Mouse (Mus musculus) heart, embryonic 14.5 days (tissue): ENCODE measurements around the gene Cd81. TPM values are rescaled to one million over a fixed set of nuclear protein-coding genes. Genes with fewer than 3 reads are reported as not detected.
A peak's percentile ranks its signal among the peaks of the same experiment; 100 is the strongest.

Source experiments
- ATAC-seq: fragments of 200-750 bp; cut with Nextera tagmentation; 2 replicates; pipeline ENCODE4 v1.8.0; 2017; ENCODE audit warnings: low read depth, moderate TSS enrichment; ENCODE audit not compliant: insufficient number of reproducible peaks, insufficient read depth, low FRiP score
- H3K27ac ChIP-seq, 2 experiments: fragments of 200-500 bp in 1 of 2; fragments of 300-500 bp in 1 of 2; sonication (generic) in 1 of 2; replicated peaks in 1 of 2; 2 replicates each; pipeline ENCODE4 v1.5.1; 2012 to 2014; ENCODE audit warnings: low read depth in 2 of 2, low read length in 2 of 2, control low read depth in 1 of 2, mild to moderate bottlenecking in 1 of 2, mixed read lengths in 1 of 2; ENCODE audit not compliant: control insufficient read depth in 1 of 2, insufficient read depth in 1 of 2
- H3K27me3 ChIP-seq: fragments of 300-500 bp; sonication (generic); 2 replicates; pipeline ENCODE4 v1.6.1; 2014; ENCODE audit warnings: mild to moderate bottlenecking, low read length, control low read depth; ENCODE audit not compliant: control insufficient read depth, insufficient read depth
- H3K36me3 ChIP-seq: fragments of 300-500 bp; sonication (generic); 2 replicates; pipeline ENCODE4 v1.6.1; 2014; ENCODE audit warnings: mild to moderate bottlenecking, control low read depth, low read length, mixed read lengths; ENCODE audit not compliant: control insufficient read depth, insufficient read depth
- H3K4me1 ChIP-seq, 2 experiments: fragments of 200-500 bp in 1 of 2; fragments of 300-500 bp in 1 of 2; sonication (generic) in 1 of 2; 2 replicates each; pipeline ENCODE4 v1.6.1; 2012 to 2014; ENCODE audit warnings: low read length in 2 of 2, control low read depth in 1 of 2, mixed read lengths in 1 of 2; ENCODE audit not compliant: control insufficient read depth in 2 of 2, insufficient read depth in 2 of 2
- H3K4me2 ChIP-seq: fragments of 300-500 bp; sonication (generic); 2 replicates; pipeline ENCODE4 v1.6.1; 2014; ENCODE audit warnings: mild to moderate bottlenecking, low read length
- H3K4me3 ChIP-seq, 2 experiments: fragments of 200-500 bp in 1 of 2; fragments of 300-500 bp in 1 of 2; sonication (generic) in 1 of 2; 2 replicates each; pipeline ENCODE4 v1.5.1; 2012 to 2014; ENCODE audit warnings: low read length in 2 of 2, mild to moderate bottlenecking in 2 of 2, control low read depth in 1 of 2, low read depth in 1 of 2, moderate library complexity in 1 of 2; ENCODE audit not compliant: control insufficient read depth in 1 of 2, insufficient read depth in 1 of 2
- H3K9ac ChIP-seq: fragments of 300-500 bp; sonication (generic); 2 replicates; pipeline ENCODE4 v1.6.1; 2014; ENCODE audit warnings: mild to moderate bottlenecking, low read length
- H3K9me3 ChIP-seq: fragments of 300-500 bp; sonication (generic); 2 replicates; pipeline ENCODE4 v1.6.1; 2016; ENCODE audit warnings: low read length, control low read depth; ENCODE audit not compliant: control insufficient read depth
- WGBS: fragments of 180-500 bp; shearing (Covaris S2); extraction: QIAGEN DNeasy Blood & Tissue Kit; methylation state at CpG from one replicate; pipeline ENCODE4 v1.1.7; 2014; 5-methylcytosine and 5-hydroxymethylcytosine counted together
- polyA plus RNA-seq: library from polyadenylated mRNA; unstranded; fragments of >200 nt; fragmentation: Nextera tagmentation; extraction: Ambion mirVana; gene quantifications from 2 replicates; pipeline ENCODE4 v1.2.1, GENCODE M21; 2014

Gene Cd81
- polyA plus RNA-seq, 1 experiment from 2014 or later = 947 TPM

GRCm38 (mm10) chr7:143077351-143077750 is 24.8 kb downstream of the Cd81 start:
- no peaks in the 10 kb centered on the region for H3K4me1 ChIP-seq
- no peak overlapping the region for H3K4me2 ChIP-seq
- H3K4me3 ChIP-seq = no peak overlapping the region
- H3K9me3 ChIP-seq = no peaks in the 10 kb centered on the region
- no peak overlapping the region for H3K9ac ChIP-seq
- H3K27me3 ChIP-seq = no peaks in the 10 kb centered on the region
- H3K27ac ChIP-seq = no peak overlapping the region
- no peak for ATAC-seq
- 87% methylated on average over 2 of the region's 2 CpGs for WGBS
- H3K36me3 ChIP-seq = no peaks in the 10 kb centered on the region

- Histone ChIP-seq H3K9ac (no peak overlapping the region), H3K4me2 (no peak overlapping the region), H3K4me3 (no peak overlapping the region), H3K9me3 (no peaks in the 10 kb centered on the region), H3K36me3 (no peaks in the 10 kb centered on the region), H3K27me3 (peaks cover 4% of the 10 kb centered on the region; the same call in 1 of the 2 replicates), H3K27ac (no peak overlapping the region), H3K4me1 (peaks cover 4 to 6% of the 10 kb centered on the region in 2 experiments)
- 54% methylated on average over 6 of the region's 6 CpGs for WGBS
- no peak for ATAC-seq
Observed at GRCm38 (mm10) chr7:143082024-143082423, 29.5 kb downstream of the Cd81 start.

DNA sequence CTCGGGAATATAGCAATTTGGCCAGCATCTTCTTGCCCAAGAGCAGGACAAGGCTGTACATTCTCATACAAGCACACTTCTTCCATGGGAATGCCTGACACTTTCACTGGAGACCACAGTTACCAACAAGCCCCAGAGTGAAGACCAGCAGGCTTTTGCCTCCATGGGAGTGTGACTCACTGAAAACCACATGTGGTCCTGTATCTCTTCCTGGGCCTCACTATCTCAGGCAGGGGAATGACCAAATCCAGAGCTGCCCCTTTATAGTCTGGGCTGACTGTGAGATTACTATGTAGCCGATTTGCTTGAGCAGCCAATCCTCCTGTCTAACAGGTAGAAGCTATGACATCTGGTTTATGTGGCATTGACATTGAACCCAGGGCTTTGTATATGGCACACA is 31.2 kb downstream of the Cd81 start:
- Histone ChIP-seq H3K27ac (no peak overlapping the region), H3K27me3 (peaks cover 4% of the 10 kb centered on the region; the same call in 1 of the 2 replicates), H3K4me2 (no peak overlapping the region), H3K9ac (no peak overlapping the region), H3K9me3 (no peaks in the 10 kb centered on the region), H3K36me3 (no peaks in the 10 kb centered on the region), H3K4me1 (peaks cover 4 to 9% of the 10 kb centered on the region in 2 experiments), H3K4me3 (no peak overlapping the region)
- 58% methylated on average over 2 of the region's 2 CpGs for WGBS
- ATAC-seq = no peak

DNA sequence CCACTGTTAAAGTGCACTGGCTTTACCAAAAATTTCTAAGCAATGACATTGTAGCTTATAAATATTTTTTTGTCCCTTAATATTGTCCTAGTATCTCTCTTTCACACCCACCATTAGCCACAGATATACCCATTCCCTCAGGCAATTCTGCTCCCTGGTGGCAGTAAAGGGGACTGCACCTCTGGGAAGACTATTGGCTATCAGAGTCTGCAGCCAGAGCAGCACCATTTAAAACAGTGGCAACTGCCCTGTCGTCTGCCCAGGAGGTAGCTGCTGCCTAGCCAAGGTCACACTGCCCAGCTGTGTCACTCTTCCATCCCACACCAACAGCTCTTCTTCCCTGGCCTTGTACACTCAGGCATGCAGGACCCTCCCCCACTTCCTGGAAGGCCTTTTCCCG is 33.8 kb downstream of the Cd81 start:
- 44% methylated on average over 2 of the region's 2 CpGs for WGBS
- no peak for ATAC-seq
- H3K4me1 ChIP-seq = peaks cover 4 to 9% of the 10 kb centered on the region in 2 experiments
- no peaks in the 10 kb centered on the region for H3K9me3 ChIP-seq
- H3K9ac ChIP-seq = peak overlapping the region; percentile 52
- peak overlapping the region in 1 of 2 experiments; percentile 2; a peak in 1 of 4 replicates for H3K4me3 ChIP-seq
- H3K27me3 ChIP-seq = peaks cover 4% of the 10 kb centered on the region; the same call in 1 of the 2 replicates
- H3K27ac ChIP-seq = peak overlapping the region in 1 of 2 experiments; percentile 51; a peak in 3 of 4 replicates
- peak overlapping the region; percentile 35 for H3K4me2 ChIP-seq
- no peaks in the 10 kb centered on the region for H3K36me3 ChIP-seq

DNA sequence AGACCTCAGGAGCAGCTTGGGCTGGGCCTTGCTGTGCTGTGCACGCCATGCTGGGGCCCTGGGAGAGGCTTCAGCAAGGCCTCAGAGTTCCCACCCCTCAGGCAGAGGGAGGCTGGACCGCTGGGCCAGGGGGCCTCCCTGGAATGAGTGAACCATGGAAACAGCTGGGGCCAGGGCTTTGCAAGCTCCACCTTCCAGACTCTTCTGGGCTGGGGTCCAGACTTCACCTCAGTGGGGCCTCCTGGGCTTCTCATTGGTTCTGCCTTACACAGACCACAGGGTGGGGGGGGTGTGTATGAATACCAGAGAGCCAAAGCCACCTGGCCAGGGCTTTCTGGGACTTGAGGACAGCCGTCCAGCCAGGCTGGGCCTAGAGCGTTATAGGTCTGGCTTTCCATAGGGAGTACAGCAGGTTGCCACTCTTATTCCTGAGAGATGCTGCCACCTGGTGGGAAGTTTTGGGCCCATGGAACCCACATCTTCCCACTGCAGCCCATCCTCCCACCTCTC is 34.6 kb downstream of the Cd81 start:
- Histone ChIP-seq H3K27ac (peak overlapping the region; percentile 47 to 51), H3K36me3 (no peaks in the 10 kb centered on the region), H3K4me1 (peaks cover 4 to 9% of the 10 kb centered on the region in 2 experiments), H3K9me3 (no peaks in the 10 kb centered on the region), H3K4me2 (peak overlapping the region; percentile 35), H3K27me3 (peaks cover 4% of the 10 kb centered on the region; the same call in 1 of the 2 replicates), H3K4me3 (peak overlapping the region in 1 of 2 experiments; percentile 2; a peak in 1 of 4 replicates), H3K9ac (peak overlapping the region; percentile 52)
- WGBS = 36% methylated on average over 4 of the region's 4 CpGs
- peak; percentile 80 for ATAC-seq

GRCm38 (mm10) chr7:143093847-143094246 is 41.3 kb downstream of the Cd81 start:
- H3K4me1 ChIP-seq = no peaks in the 10 kb centered on the region
- no peak for ATAC-seq
- H3K4me3 ChIP-seq = no peak overlapping the region
- H3K4me2 ChIP-seq = no peak overlapping the region
- 0 out of 2 replicates have a peak, but pooled peaks cover 4% of the 10 kb centered on the region for H3K27me3 ChIP-seq
- no peaks in the 10 kb centered on the region for H3K36me3 ChIP-seq
- no peaks in the 10 kb centered on the region for H3K9me3 ChIP-seq
- WGBS = 68% methylated on average over 3 of the region's 3 CpGs
- H3K9ac ChIP-seq = no peak overlapping the region
- H3K27ac ChIP-seq = no peak overlapping the region

- ATAC-seq = peak; percentile 44; the same call in 1 of the 2 replicates
Observed at GRCm38 (mm10) chr7:143094592-143095553, 42.3 kb downstream of the Cd81 start, which contains the start of gene Trpm5. Gene Trpm5 (minus strand): TSS chr7:143094642.

More at GRCm38 (mm10) chr7:143094592-143095553, 42.3 kb downstream of the Cd81 start, which contains the start of gene Trpm5:
- no peaks in the 10 kb centered on the region for H3K4me1 ChIP-seq
- WGBS = 33% methylated on average over 10 of the region's 10 CpGs
- H3K36me3 ChIP-seq = no peaks in the 10 kb centered on the region
- no peak within 1 kb of the TSS for H3K9ac ChIP-seq
- 0 out of 2 replicates have a peak, but pooled peaks cover 4% of the 10 kb centered on the region for H3K27me3 ChIP-seq
- no peak within 1 kb of the TSS for H3K27ac ChIP-seq
- no peak within 1 kb of the TSS for H3K4me3 ChIP-seq
- no peaks in the 10 kb centered on the region for H3K9me3 ChIP-seq
- no peak within 1 kb of the TSS for H3K4me2 ChIP-seq
